Mouse (Mus musculus): ENCODE measurements around the gene Fam107a.

DNA sequence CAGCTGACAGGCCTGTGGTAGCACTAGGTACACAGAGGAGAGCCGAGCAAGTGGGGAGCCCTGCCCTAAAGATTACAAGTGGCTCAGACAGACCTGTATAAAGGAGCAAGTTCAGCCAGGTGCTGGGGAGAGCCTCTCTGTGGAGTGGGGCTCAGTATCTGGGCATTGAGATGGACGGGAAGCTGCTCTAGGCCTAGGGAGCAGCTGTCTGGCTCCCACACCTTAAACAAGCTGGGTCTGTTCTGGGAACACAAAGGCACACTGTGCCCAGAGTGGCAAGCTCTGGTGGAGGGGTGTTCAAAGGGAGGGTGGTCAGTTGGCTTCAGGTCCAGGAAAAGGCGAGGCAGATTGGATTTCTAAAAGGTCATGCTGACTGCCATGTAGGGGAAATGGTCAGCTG is 12.8 kb downstream of the Fam107a start:
- TF ChIP-seq GATA1 (IDR thresholded peaks at IDR 0.05; ENCODE audit: borderline replicate concordance, low read length) (no peak), FLI1 (IDR thresholded peaks at IDR 0.05; ENCODE audit: low read length) (no peak)

All from megakaryocyte, embryonic 14.5 days (primary cell).